Mouse (Mus musculus): ENCODE measurements around the gene Ccno. TPM values are rescaled to one million over a fixed set of nuclear protein-coding genes. Genes with fewer than 3 reads are reported as not detected.

The Ccno gene
- polyA plus RNA-seq, 1 experiment from 2014 or later = 0.34 TPM

DNA sequence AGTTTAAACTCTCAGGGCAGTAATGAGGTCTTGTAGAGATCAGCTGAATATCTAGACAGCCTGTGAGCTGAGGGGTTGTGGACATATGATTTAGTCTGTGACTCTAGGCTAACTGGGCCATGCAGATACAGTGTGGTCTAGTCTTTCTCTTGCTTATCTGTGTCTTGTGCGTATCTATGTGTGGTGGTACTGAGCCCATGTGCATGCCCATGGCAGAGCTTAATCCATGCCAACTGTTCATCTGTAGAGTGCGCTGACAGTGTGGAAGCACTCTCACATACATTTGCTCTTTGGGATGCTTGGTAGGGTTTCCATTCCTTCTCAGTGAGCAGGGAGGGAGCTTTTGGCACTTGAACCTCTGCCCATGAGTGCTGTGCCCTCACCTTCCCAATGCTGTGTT is 33.9 kb downstream of the Ccno start:
- H3K4me1 ChIP-seq (ENCODE audit: control insufficient read depth, low read depth, low read length) = no peaks in the 10 kb centered on the region
- H3K27ac ChIP-seq (ENCODE audit: low read length) = no peak overlapping the region
- H3K36me3 ChIP-seq (ENCODE audit: control insufficient read depth, insufficient read depth) = no peaks in the 10 kb centered on the region
- H3K9me3 ChIP-seq (replicated peaks; ENCODE audit: control insufficient read depth, low read length) = no peaks in the 10 kb centered on the region
- ATAC-seq (ENCODE audit: low read depth) = no peak
- no peak overlapping the region for H3K4me2 ChIP-seq (ENCODE audit: low read depth, low read length)
- no peak overlapping the region for H3K9ac ChIP-seq (ENCODE audit: low read depth, low read length)
- WGBS (ENCODE audit: insufficient replicate concordance) = 43% methylated on average over 2 of the region's 2 CpGs
- peaks cover 5% of the 10 kb centered on the region; the same call in 1 of the 2 replicates for H3K27me3 ChIP-seq (ENCODE audit: control insufficient read depth, insufficient read depth, low read depth, low read length)
- no peak overlapping the region for H3K4me3 ChIP-seq (ENCODE audit: low read depth, low read length)

DNA sequence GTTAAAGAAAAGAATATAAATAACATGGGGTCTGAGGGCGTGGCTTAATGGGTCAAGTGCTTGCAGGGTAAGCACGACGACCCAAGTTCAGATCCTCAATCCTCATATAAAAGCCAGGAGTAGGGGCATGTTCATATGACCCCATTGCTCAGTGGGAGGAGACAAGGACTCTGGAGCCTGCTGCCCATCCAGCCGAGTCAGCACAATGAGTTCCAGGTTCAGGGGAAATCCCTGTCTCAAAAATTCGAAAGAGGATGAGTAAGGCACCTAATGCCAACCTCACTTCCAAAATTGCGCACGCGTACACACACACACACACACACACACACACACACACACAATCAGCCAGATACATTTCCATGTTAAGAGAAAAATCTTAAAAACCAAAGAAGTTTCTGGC is 34.9 kb downstream of the Ccno start:
- Histone ChIP-seq H3K36me3 (ENCODE audit: control insufficient read depth, insufficient read depth) (no peaks in the 10 kb centered on the region), H3K4me1 (ENCODE audit: control insufficient read depth, low read depth, low read length) (no peaks in the 10 kb centered on the region), H3K4me3 (ENCODE audit: low read depth, low read length) (no peak overlapping the region), H3K9me3 (replicated peaks; ENCODE audit: control insufficient read depth, low read length) (no peaks in the 10 kb centered on the region), H3K27me3 (ENCODE audit: control insufficient read depth, insufficient read depth, low read depth, low read length) (peaks cover 5% of the 10 kb centered on the region; the same call in 1 of the 2 replicates), H3K9ac (ENCODE audit: low read depth, low read length) (no peak overlapping the region), H3K27ac (ENCODE audit: low read length) (no peak overlapping the region), H3K4me2 (ENCODE audit: low read depth, low read length) (peak overlapping the region; percentile 20; the same call in 1 of the 2 replicates)
- 64% methylated on average over 8 of the region's 8 CpGs for WGBS (ENCODE audit: insufficient replicate concordance)
- ATAC-seq (ENCODE audit: low read depth) = no peak

DNA sequence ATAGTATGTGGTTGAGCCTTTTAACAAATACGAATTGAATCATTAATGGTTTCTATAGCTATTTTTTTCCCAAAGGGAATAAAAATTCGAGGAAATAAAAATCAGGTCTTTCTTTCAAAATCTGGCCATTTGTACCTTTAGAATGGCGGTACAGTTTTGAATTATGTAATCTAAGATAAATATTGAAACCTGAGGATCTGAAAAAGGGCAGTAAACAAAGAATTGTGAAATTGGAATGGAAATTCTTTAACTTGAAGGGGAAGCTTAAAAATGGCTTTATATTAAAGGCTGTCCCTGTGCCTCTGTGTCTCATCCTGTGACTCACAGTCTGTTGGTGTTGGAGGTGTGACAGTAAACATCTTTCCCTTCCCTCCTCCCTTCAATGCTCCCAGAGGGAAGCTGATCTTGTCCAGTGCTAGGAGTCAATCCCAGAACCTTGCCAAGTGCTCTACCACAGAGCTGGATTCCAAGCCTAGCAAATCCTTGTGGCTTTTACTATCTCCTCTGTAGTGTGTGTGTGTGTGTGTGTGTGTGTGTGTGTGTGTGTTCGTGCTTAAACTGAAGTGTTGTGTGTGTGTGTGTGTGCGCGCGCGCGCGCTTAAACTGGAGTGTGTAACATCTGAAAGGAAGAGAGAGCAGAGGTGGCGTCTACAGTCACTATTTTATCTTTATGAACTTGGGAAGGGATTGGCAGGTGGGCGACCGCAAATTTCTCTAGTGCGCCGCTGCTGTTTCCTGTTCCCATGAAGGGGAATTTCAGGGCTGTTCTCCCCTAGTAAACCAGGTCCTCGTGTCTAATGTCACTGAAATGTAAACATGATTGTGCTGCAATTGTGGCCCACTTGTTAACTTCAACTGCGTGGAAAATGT is 35.9 kb downstream of the Ccno start:
- no peaks in the 10 kb centered on the region for H3K9me3 ChIP-seq (replicated peaks; ENCODE audit: control insufficient read depth, low read length)
- no peak overlapping the region for H3K9ac ChIP-seq (ENCODE audit: low read depth, low read length)
- H3K27me3 ChIP-seq (ENCODE audit: control insufficient read depth, insufficient read depth, low read depth, low read length) = peaks cover 9% of the 10 kb centered on the region; the same call in 1 of the 2 replicates
- no peak overlapping the region for H3K4me2 ChIP-seq (ENCODE audit: low read depth, low read length)
- H3K27ac ChIP-seq (ENCODE audit: low read length) = no peak overlapping the region
- no peaks in the 10 kb centered on the region for H3K36me3 ChIP-seq (ENCODE audit: control insufficient read depth, insufficient read depth)
- H3K4me1 ChIP-seq (ENCODE audit: control insufficient read depth, low read depth, low read length) = no peaks in the 10 kb centered on the region
- 54% methylated on average over 17 of the region's 17 CpGs for WGBS (ENCODE audit: insufficient replicate concordance)
- H3K4me3 ChIP-seq (ENCODE audit: low read depth, low read length) = no peak overlapping the region
- no peak for ATAC-seq (ENCODE audit: low read depth)

DNA sequence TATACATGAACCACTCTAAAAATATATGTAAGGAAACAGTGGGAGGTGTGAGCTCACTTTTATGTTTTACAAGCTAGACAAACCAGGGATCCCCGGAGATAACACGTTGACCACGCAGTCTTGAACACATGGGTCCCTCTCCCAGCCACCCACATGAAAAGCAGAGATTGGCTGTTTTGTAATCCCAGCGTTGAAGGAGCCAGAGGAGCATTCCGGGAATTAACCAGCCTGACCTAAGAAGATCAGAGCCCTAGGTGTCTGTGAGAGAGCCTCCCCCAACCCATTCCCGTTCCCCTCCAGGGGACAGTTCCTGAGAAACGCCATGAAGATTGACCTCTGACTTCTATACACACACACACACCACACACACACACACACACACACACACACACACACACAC is 43.7 kb downstream of the Ccno start:
- H3K9ac ChIP-seq (ENCODE audit: low read depth, low read length) = no peak overlapping the region
- H3K27me3 ChIP-seq (ENCODE audit: control insufficient read depth, insufficient read depth, low read depth, low read length) = peaks cover 59% of the 10 kb centered on the region
- H3K27ac ChIP-seq (ENCODE audit: low read length) = no peak overlapping the region
- H3K9me3 ChIP-seq (replicated peaks; ENCODE audit: control insufficient read depth, low read length) = no peaks in the 10 kb centered on the region
- H3K36me3 ChIP-seq (ENCODE audit: control insufficient read depth, insufficient read depth) = no peaks in the 10 kb centered on the region
- H3K4me2 ChIP-seq (ENCODE audit: low read depth, low read length) = peak overlapping the region; percentile 63; the same call in 1 of the 2 replicates
- H3K4me1 ChIP-seq (ENCODE audit: control insufficient read depth, low read depth, low read length) = peaks cover 7% of the 10 kb centered on the region
- ATAC-seq (ENCODE audit: low read depth) = no peak
- H3K4me3 ChIP-seq (ENCODE audit: low read depth, low read length) = no peak overlapping the region
- WGBS (ENCODE audit: insufficient replicate concordance) = 2% methylated on average over 7 of the region's 7 CpGs

DNA sequence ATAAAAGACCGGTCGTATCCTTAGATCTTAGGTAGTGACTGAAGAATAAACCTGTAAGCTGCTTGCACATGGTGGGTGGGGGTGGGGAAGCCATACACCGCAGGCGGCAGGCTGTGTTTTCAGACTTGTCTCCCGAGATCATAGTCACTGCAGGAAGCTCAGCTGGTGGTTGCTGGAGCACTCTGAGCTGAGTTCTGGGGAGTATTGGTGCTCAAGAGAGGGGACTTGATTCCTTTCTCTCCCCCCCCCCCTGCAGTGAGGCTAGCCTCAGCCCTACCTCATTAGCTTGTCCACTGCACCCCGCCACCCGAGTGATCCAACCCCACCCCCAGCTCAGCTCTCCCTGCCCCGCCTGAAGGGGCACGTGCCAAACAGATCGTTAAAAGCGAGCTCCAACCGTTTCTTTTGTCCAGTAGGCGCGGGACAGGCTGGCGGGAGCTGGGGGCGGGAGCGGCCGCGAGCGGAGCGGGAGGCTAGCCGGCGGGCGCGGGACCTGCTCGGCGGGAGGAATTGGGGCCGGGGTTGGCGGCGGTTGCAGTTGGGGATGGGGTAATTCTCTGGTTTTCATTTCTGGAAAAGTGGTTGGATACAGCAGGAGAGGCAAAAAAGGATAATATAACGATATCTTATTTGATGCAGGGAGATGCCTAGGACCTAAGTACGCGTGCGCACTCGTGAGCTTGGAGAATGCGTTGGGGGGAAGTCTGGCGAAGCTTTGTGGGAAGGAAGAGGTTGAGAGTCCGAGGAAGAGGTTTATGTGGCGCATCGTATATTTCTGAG is 44.4 kb downstream of the Ccno start:
- peak overlapping the region; percentile 63 for H3K4me2 ChIP-seq (ENCODE audit: low read depth, low read length)
- no peak overlapping the region for H3K9ac ChIP-seq (ENCODE audit: low read depth, low read length)
- peak overlapping the region; percentile 48 for H3K4me3 ChIP-seq (ENCODE audit: low read depth, low read length)
- H3K36me3 ChIP-seq (ENCODE audit: control insufficient read depth, insufficient read depth) = no peaks in the 10 kb centered on the region
- H3K27me3 ChIP-seq (ENCODE audit: control insufficient read depth, insufficient read depth, low read depth, low read length) = peaks cover 59% of the 10 kb centered on the region
- H3K4me1 ChIP-seq (ENCODE audit: control insufficient read depth, low read depth, low read length) = peaks cover 7% of the 10 kb centered on the region
- no peaks in the 10 kb centered on the region for H3K9me3 ChIP-seq (replicated peaks; ENCODE audit: control insufficient read depth, low read length)
- ATAC-seq (ENCODE audit: low read depth) = no peak
- H3K27ac ChIP-seq (ENCODE audit: low read length) = no peak overlapping the region
- 2% methylated on average over 40 of the region's 40 CpGs for WGBS (ENCODE audit: insufficient replicate concordance)

DNA sequence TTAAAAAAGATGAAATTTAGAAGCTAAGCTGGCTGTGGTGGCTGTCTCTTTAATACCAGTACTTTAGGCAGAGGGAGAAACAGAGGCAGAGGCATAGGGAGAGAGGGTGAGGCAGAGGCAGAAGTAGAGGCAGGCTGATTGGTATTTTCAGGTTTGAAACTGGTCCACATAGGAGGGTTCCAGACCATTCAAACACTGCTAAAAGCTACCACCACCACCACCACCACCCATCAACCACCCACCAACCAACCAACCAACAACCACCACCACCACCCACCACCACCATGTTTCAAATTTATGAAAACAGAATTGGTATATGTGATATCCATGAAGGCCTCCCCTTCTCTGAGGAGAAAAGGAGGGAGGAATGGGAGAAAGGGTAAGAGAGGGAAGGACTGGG is 45.2 kb downstream of the Ccno start:
- no peak for ATAC-seq (ENCODE audit: low read depth)
- Histone ChIP-seq H3K27ac (ENCODE audit: low read length) (no peak overlapping the region), H3K4me1 (ENCODE audit: control insufficient read depth, low read depth, low read length) (peaks cover 7% of the 10 kb centered on the region), H3K4me3 (ENCODE audit: low read depth, low read length) (no peak overlapping the region), H3K9me3 (replicated peaks; ENCODE audit: control insufficient read depth, low read length) (no peaks in the 10 kb centered on the region), H3K27me3 (ENCODE audit: control insufficient read depth, insufficient read depth, low read depth, low read length) (peaks cover 64% of the 10 kb centered on the region), H3K36me3 (ENCODE audit: control insufficient read depth, insufficient read depth) (no peaks in the 10 kb centered on the region), H3K9ac (ENCODE audit: low read depth, low read length) (no peak overlapping the region), H3K4me2 (ENCODE audit: low read depth, low read length) (no peak overlapping the region)

DNA sequence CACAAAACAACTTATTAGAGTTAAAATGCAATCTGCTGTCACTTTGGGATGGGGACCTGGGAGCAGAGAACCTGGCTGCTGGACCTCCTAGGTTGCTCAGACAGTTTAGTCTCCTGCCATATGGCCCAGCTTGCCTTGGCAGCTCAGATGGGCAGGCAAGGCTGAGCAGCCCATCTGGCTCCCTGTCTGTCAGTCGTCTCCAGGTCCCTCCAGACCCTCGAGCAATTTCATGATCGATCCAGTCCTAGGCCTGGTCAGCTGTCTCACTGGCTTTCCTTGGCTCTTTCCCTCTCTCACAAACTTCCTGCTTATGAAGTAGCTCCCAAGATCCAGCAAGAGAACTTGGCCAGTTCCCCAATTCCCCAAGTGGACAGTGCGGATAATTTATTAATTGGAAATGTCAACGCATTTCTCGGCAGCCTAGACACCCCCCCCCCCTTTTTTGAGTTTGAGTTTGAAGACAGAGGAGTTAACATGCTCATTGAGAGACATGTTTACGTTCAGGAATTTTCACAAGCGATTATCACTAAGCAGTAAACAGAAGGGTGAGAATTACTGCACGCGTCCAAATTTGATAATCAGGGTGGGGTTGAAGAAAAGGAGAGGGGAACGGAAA is 46.8 kb downstream of the Ccno start:
- Histone ChIP-seq H3K9ac (ENCODE audit: low read depth, low read length) (no peak overlapping the region; the same call in 1 of the 2 replicates), H3K4me1 (ENCODE audit: control insufficient read depth, low read depth, low read length) (peaks cover 7% of the 10 kb centered on the region), H3K9me3 (replicated peaks; ENCODE audit: control insufficient read depth, low read length) (no peaks in the 10 kb centered on the region), H3K4me3 (ENCODE audit: low read depth, low read length) (peak overlapping the region; percentile 59), H3K27ac (ENCODE audit: low read length) (no peak overlapping the region), H3K36me3 (ENCODE audit: control insufficient read depth, insufficient read depth) (no peaks in the 10 kb centered on the region), H3K4me2 (ENCODE audit: low read depth, low read length) (peak overlapping the region; percentile 85), H3K27me3 (ENCODE audit: control insufficient read depth, insufficient read depth, low read depth, low read length) (peaks cover 64% of the 10 kb centered on the region)
- ATAC-seq (ENCODE audit: low read depth) = no peak
- 3% methylated on average over 11 of the region's 11 CpGs for WGBS (ENCODE audit: insufficient replicate concordance)

DNA sequence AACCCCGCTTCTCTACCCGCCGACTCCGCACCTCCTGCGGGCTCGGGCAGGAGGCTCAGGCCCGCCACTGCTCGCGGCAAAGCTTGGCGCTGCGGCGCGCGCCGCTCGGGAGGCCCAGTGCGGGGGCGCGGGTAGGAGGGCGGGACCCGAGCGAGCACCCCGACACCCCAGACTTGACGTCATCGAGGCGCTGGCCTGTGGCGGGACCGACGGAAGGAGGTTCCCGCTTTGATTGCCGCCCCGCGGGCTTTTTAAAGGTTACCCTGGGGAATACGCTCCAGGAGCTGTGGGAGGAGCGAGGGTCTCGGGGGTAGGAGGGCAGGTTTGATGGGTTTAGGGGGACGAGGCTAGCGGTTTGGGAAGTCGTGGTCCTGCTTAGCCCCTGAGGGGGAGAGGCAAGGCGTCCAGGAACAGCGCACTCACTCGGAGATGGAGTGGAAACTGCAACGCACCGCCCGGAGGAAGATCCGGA is 47.4 kb downstream of the Ccno start, which contains the start of gene Cdc20b:
Cdc20b (plus strand) TSS at position 162 of the 472 bp plus-strand sequence.
- peaks cover 64% of the 10 kb centered on the region for H3K27me3 ChIP-seq (ENCODE audit: control insufficient read depth, insufficient read depth, low read depth, low read length)
- WGBS (ENCODE audit: insufficient replicate concordance) = under 1% methylated on average over 46 of the region's 46 CpGs
- peak; percentile 77 for ATAC-seq (ENCODE audit: low read depth)

More for the DNA sequence above, 47.4 kb downstream of the Ccno start, which contains the start of gene Cdc20b:
- Histone ChIP-seq H3K4me1 (ENCODE audit: control insufficient read depth, low read depth, low read length) (peaks cover 7% of the 10 kb centered on the region), H3K9me3 (replicated peaks; ENCODE audit: control insufficient read depth, low read length) (no peaks in the 10 kb centered on the region), H3K4me2 (ENCODE audit: low read depth, low read length) (peak within 1 kb of the TSS; percentile 85), H3K9ac (ENCODE audit: low read depth, low read length) (peak within 1 kb of the TSS; percentile 41; the same call in 1 of the 2 replicates), H3K4me3 (ENCODE audit: low read depth, low read length) (peak within 1 kb of the TSS; percentile 59), H3K27ac (ENCODE audit: low read length) (no peak within 1 kb of the TSS), H3K36me3 (ENCODE audit: control insufficient read depth, insufficient read depth) (no peaks in the 10 kb centered on the region)

All from liver, embryonic 16.5 days (tissue).